Mouse (Mus musculus): ENCODE results near the gene Dnah12. TPM values are rescaled to one million over a fixed set of nuclear protein-coding genes. Genes with fewer than 3 reads are reported as not detected.
"Not testable (repeated sequence)": the region's sequence is repeated elsewhere in the genome, so short reads cannot be mapped to it uniquely, and the experiment has no call there.

Dnah12 gene
- polyA plus RNA-seq, 1 experiment, result 0.19 TPM

- H3K4me1 ChIP-seq (ENCODE audit: control insufficient read depth, insufficient read depth, low read length), result peaks cover 2% of the 10 kb centered on the region
- no peak overlapping the region for H3K27ac ChIP-seq (ENCODE audit: insufficient read depth, low read length)
- TF ChIP-seq POLR2A (IDR thresholded peaks at IDR 0.05; ENCODE audit: extremely low read depth, insufficient read depth, low read length), result no peak
- no peak for TF ChIP-seq CTCF (IDR thresholded peaks at IDR 0.05; ENCODE audit: extremely low read depth, insufficient read depth, low read length)
- no peak overlapping the region for H3K4me3 ChIP-seq (ENCODE audit: insufficient read depth, low read length)
Observed at GRCm38 (mm10) chr14:26900893-26901292, 207.8 kb downstream of the Dnah12 start.

GRCm38 (mm10) chr14:26907401-26907800 is 214.3 kb downstream of the Dnah12 start:
- no peaks in the 10 kb centered on the region for H3K4me1 ChIP-seq (ENCODE audit: control insufficient read depth, insufficient read depth, low read length)
- no peak overlapping the region for H3K27ac ChIP-seq (ENCODE audit: insufficient read depth, low read length)
- H3K4me3 ChIP-seq (ENCODE audit: insufficient read depth, low read length), result no peak overlapping the region
- TF ChIP-seq POLR2A (IDR thresholded peaks at IDR 0.05; ENCODE audit: extremely low read depth, insufficient read depth, low read length), result no peak
- TF ChIP-seq CTCF (IDR thresholded peaks at IDR 0.05; ENCODE audit: extremely low read depth, insufficient read depth, low read length), result no peak

- H3K4me1 ChIP-seq (ENCODE audit: control insufficient read depth, insufficient read depth, low read length); H3K4me3 ChIP-seq (ENCODE audit: insufficient read depth, low read length); H3K27ac ChIP-seq (ENCODE audit: insufficient read depth, low read length): not testable (repeated sequence)
Observed at GRCm38 (mm10) chr14:26910461-26910860, 217.4 kb downstream of the Dnah12 start.

GRCm38 (mm10) chr14:26911201-26911600 is 218.1 kb downstream of the Dnah12 start:
- Histone ChIP-seq H3K4me1 (ENCODE audit: control insufficient read depth, insufficient read depth, low read length) (peaks cover 2% of the 10 kb centered on the region), H3K27ac (ENCODE audit: insufficient read depth, low read length) (no peak overlapping the region), H3K4me3 (ENCODE audit: insufficient read depth, low read length) (no peak overlapping the region)
- no peak for TF ChIP-seq CTCF (IDR thresholded peaks at IDR 0.05; ENCODE audit: extremely low read depth, insufficient read depth, low read length)
- TF ChIP-seq POLR2A (IDR thresholded peaks at IDR 0.05; ENCODE audit: extremely low read depth, insufficient read depth, low read length), result no peak

- Histone ChIP-seq H3K4me3 (ENCODE audit: insufficient read depth, low read length) (no peak overlapping the region), H3K27ac (ENCODE audit: insufficient read depth, low read length) (no peak overlapping the region), H3K4me1 (ENCODE audit: control insufficient read depth, insufficient read depth, low read length) (peaks cover 2% of the 10 kb centered on the region)
- TF ChIP-seq POLR2A (IDR thresholded peaks at IDR 0.05; ENCODE audit: extremely low read depth, insufficient read depth, low read length) (no peak), CTCF (IDR thresholded peaks at IDR 0.05; ENCODE audit: extremely low read depth, insufficient read depth, low read length) (no peak)
Observed at GRCm38 (mm10) chr14:26911826-26912225, 218.8 kb downstream of the Dnah12 start.

- Histone ChIP-seq H3K4me3 (ENCODE audit: insufficient read depth, low read length) (no peak overlapping the region), H3K4me1 (ENCODE audit: control insufficient read depth, insufficient read depth, low read length) (peaks cover 2% of the 10 kb centered on the region), H3K27ac (ENCODE audit: insufficient read depth, low read length) (no peak overlapping the region)
- TF ChIP-seq CTCF (IDR thresholded peaks at IDR 0.05; ENCODE audit: extremely low read depth, insufficient read depth, low read length) (no peak), POLR2A (IDR thresholded peaks at IDR 0.05; ENCODE audit: extremely low read depth, insufficient read depth, low read length) (no peak)
Observed at GRCm38 (mm10) chr14:26913681-26914268, 220.7 kb downstream of the Dnah12 start.

GRCm38 (mm10) chr14:26919310-26919709 is 226.2 kb downstream of the Dnah12 start:
- no peak overlapping the region for H3K4me3 ChIP-seq (ENCODE audit: insufficient read depth, low read length)
- no peak for TF ChIP-seq POLR2A (IDR thresholded peaks at IDR 0.05; ENCODE audit: extremely low read depth, insufficient read depth, low read length)
- no peak for TF ChIP-seq CTCF (IDR thresholded peaks at IDR 0.05; ENCODE audit: extremely low read depth, insufficient read depth, low read length)
- H3K4me1 ChIP-seq (ENCODE audit: control insufficient read depth, insufficient read depth, low read length), result no peaks in the 10 kb centered on the region

GRCm38 (mm10) chr14:26923702-26924421 is 230.8 kb downstream of the Dnah12 start:
- Histone ChIP-seq H3K27ac (ENCODE audit: insufficient read depth, low read length) (no peak overlapping the region), H3K4me3 (ENCODE audit: insufficient read depth, low read length) (no peak overlapping the region), H3K4me1 (ENCODE audit: control insufficient read depth, insufficient read depth, low read length) (no peaks in the 10 kb centered on the region)
- no peak for TF ChIP-seq POLR2A (IDR thresholded peaks at IDR 0.05; ENCODE audit: extremely low read depth, insufficient read depth, low read length)
- no peak for TF ChIP-seq CTCF (IDR thresholded peaks at IDR 0.05; ENCODE audit: extremely low read depth, insufficient read depth, low read length)

More at GRCm38 (mm10) chr14:26919310-26919709, 226.2 kb downstream of the Dnah12 start:
- no peak overlapping the region for H3K27ac ChIP-seq (ENCODE audit: insufficient read depth, low read length)

GRCm38 (mm10) chr14:26934891-26935290 is 241.8 kb downstream of the Dnah12 start:
- Histone ChIP-seq H3K4me3 (ENCODE audit: insufficient read depth, low read length) (no peak overlapping the region), H3K27ac (ENCODE audit: insufficient read depth, low read length) (no peak overlapping the region), H3K4me1 (ENCODE audit: control insufficient read depth, insufficient read depth, low read length) (no peaks in the 10 kb centered on the region)
- TF ChIP-seq CTCF (IDR thresholded peaks at IDR 0.05; ENCODE audit: extremely low read depth, insufficient read depth, low read length), result no peak
- no peak for TF ChIP-seq POLR2A (IDR thresholded peaks at IDR 0.05; ENCODE audit: extremely low read depth, insufficient read depth, low read length)

- no peak for TF ChIP-seq POLR2A (IDR thresholded peaks at IDR 0.05; ENCODE audit: extremely low read depth, insufficient read depth, low read length)
- no peak for TF ChIP-seq CTCF (IDR thresholded peaks at IDR 0.05; ENCODE audit: extremely low read depth, insufficient read depth, low read length)
- Histone ChIP-seq H3K4me1 (ENCODE audit: control insufficient read depth, insufficient read depth, low read length) (no peaks in the 10 kb centered on the region), H3K27ac (ENCODE audit: insufficient read depth, low read length) (no peak overlapping the region), H3K4me3 (ENCODE audit: insufficient read depth, low read length) (no peak overlapping the region)
Observed at GRCm38 (mm10) chr14:26935558-26935957, 242.5 kb downstream of the Dnah12 start.

Other genes starting within 250 kb of the Dnah12 start
- gene Slmap, start 158.3 kb upstream of the Dnah12 start, polyA plus RNA-seq (2012; rRNA removed), result 57.3 and 59.7 TPM in 2 replicates
- 21.5 and 22.2 TPM in 2 replicates for gene Dennd6a, start 119.4 kb upstream of the Dnah12 start, polyA plus RNA-seq (2012; rRNA removed)
- 91.8 and 95.9 TPM in 2 replicates for gene Arf4, start 55.2 kb upstream of the Dnah12 start, polyA plus RNA-seq (2012; rRNA removed)
- 4.5 and 4.7 TPM in 2 replicates for gene Pde12, start 23.4 kb upstream of the Dnah12 start, polyA plus RNA-seq (2012; rRNA removed)
- gene Asb14, start 201.3 kb downstream of the Dnah12 start, polyA plus RNA-seq (2012; rRNA removed), result 0.09 and 0.31 TPM in 2 replicates

Measured in cortical plate, adult 2 months (tissue).